Mouse (Mus musculus): ENCODE data around the gene Ap4s1.

Ap4s1 gene

DNA sequence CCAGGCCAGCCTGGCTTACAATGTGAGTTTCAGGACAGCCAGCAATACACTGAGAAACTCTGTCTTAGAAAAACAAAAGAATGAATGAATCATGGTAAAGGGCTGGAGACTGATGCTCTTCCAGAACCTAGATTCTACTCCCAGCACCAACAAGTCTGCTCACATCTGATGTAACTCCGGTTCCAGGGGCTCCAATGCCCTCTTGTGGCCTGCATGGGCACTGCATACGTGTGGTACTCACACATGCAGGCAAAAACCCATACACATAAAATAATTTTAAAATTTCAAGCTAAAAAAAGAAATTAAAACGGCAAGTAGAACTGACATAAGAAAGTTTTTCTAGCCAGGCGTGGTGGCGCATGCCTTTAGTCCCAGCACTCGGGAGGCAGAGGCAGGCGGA is 94.0 kb downstream of the Ap4s1 start:
- peak; percentile 8 for DNase-seq (ENCODE audit: low spot score)

Data from MN1 (cell line).